ENCODE assay signal across 10 mouse cellular contexts in genomic region chr2:74667842-74668357, GRCm38 (mm10). TPM values are rescaled to one million over a fixed set of nuclear protein-coding genes. Genes with fewer than 3 reads are reported as not detected.
DNase-seq lines count a peak whose midpoint lies in the region; ATAC-seq lines count a peak whose summit lies in the region.
"Had no signal": no experiment of that assay in that cellular context is flagged by ENCODE, and none has a peak within 500 bp of the region (broad histone marks: within the 10 kb centered on the region; RNA-seq: fewer than 3 reads in every experiment).

TSS of gene Hoxd13 (plus strand) at chr2:74668310.

- 1% methylated on average over 29 of the region's 51 CpGs for WGBS in embryonic facial prominence, embryonic 13.5 days
- under 1% methylated on average over 31 of the region's 51 CpGs for WGBS in hindbrain, embryonic 15.5 days
- WGBS in midbrain, embryonic 15.5 days: 0% methylated on average over 34 of the region's 51 CpGs

- peaks cover 96% of the 10 kb centered on the region for H3K27me3 ChIP-seq in embryonic facial prominence, embryonic 13.5 days
- peaks cover 92% of the 10 kb centered on the region for H3K27me3 ChIP-seq in hindbrain, embryonic 15.5 days
- H3K27me3 ChIP-seq in midbrain, embryonic 15.5 days (replicated peaks): peaks cover 94% of the 10 kb centered on the region

- no peaks in the 10 kb centered on the region for H3K36me3 ChIP-seq in embryonic facial prominence, embryonic 13.5 days
- no peaks in the 10 kb centered on the region for H3K36me3 ChIP-seq in hindbrain, embryonic 15.5 days
- H3K36me3 ChIP-seq in midbrain, embryonic 15.5 days (replicated peaks): no peaks in the 10 kb centered on the region

- H3K27ac ChIP-seq in embryonic facial prominence, embryonic 13.5 days: no peak within 1 kb of the TSS
- no peak within 1 kb of the TSS for H3K27ac ChIP-seq in hindbrain, embryonic 15.5 days (replicated peaks)
- H3K27ac ChIP-seq in midbrain, embryonic 15.5 days: no peak within 1 kb of the TSS

- H3K4me1 ChIP-seq in embryonic facial prominence, embryonic 13.5 days: peaks cover 22% of the 10 kb centered on the region
- H3K4me1 ChIP-seq in hindbrain, embryonic 15.5 days (replicated peaks): peaks cover 12% of the 10 kb centered on the region
- H3K4me1 ChIP-seq in midbrain, embryonic 15.5 days: peaks cover 11% of the 10 kb centered on the region

- peak within 1 kb of the TSS; percentile 62 for H3K4me2 ChIP-seq in embryonic facial prominence, embryonic 13.5 days
- H3K4me2 ChIP-seq in hindbrain, embryonic 15.5 days: peak within 1 kb of the TSS; percentile 49
- H3K4me2 ChIP-seq in midbrain, embryonic 15.5 days: peak within 1 kb of the TSS; percentile 38

- intact Hi-C loops in gastrocnemius, postnatal 36 days (cut with DNase I): no loop called here

- peak within 1 kb of the TSS; percentile 37 for H3K4me3 ChIP-seq in embryonic facial prominence, embryonic 13.5 days
- H3K4me3 ChIP-seq in hindbrain, embryonic 15.5 days: peak within 1 kb of the TSS; percentile 22
- peak within 1 kb of the TSS; percentile 22 for H3K4me3 ChIP-seq in midbrain, embryonic 15.5 days

- ATAC-seq in embryonic facial prominence, embryonic 13.5 days (ENCODE audit: insufficient number of reproducible peaks, insufficient read depth, low FRiP score, low TSS enrichment, low read depth): no peak
- ATAC-seq in hindbrain, embryonic 15.5 days (ENCODE audit: low FRiP score, low read depth): no peak
- ATAC-seq in midbrain, embryonic 15.5 days (replicated peaks): 0 out of 2 replicates have a peak, but pooled peaks have one; percentile 27

- H3K9me3 ChIP-seq in embryonic facial prominence, embryonic 13.5 days: no peaks in the 10 kb centered on the region
- H3K9me3 ChIP-seq in hindbrain, embryonic 15.5 days: no peaks in the 10 kb centered on the region
- no peaks in the 10 kb centered on the region for H3K9me3 ChIP-seq in midbrain, embryonic 15.5 days

- H3K9ac ChIP-seq in embryonic facial prominence, embryonic 13.5 days: 0 out of 2 replicates have a peak within 1 kb of the TSS, but pooled peaks have one; percentile 16
- H3K9ac ChIP-seq in hindbrain, embryonic 15.5 days: no peak within 1 kb of the TSS
- H3K9ac ChIP-seq in midbrain, embryonic 15.5 days: no peak within 1 kb of the TSS

- DNase-seq in kidney, postnatal 4 days: peak; percentile 45 to 63
- no peak for DNase-seq in kidney, postnatal 36 days
- no peak for DNase-seq in adrenal gland, postnatal 4 days (ENCODE audit: low spot score in 2 of 2)
- no peak for DNase-seq in cerebellum, adult 11-12 months
- no peak for DNase-seq in gastrocnemius, postnatal 36 days

RNA-seq across cellular contexts. Expression of gene Hoxd13, which starts in this region (rescaled TPM):
- polyA plus RNA-seq in embryonic facial prominence, embryonic 13.5 days (2015; fragmentation: Nextera tagmentation; extraction: Ambion mirVana): not detected in 2 replicates
- polyA plus RNA-seq in hindbrain, embryonic 15.5 days (2015; fragmentation: Nextera tagmentation; extraction: Ambion mirVana): not detected in 2 replicates
- 0.06 TPM in 1 of 2 replicates, not detected in the other for polyA plus RNA-seq in midbrain, embryonic 15.5 days (2015; fragmentation: Nextera tagmentation; extraction: Ambion mirVana)
- not detected for total RNA-seq in adrenal gland, postnatal 4 days (2021)
- not detected for total RNA-seq in gastrocnemius, postnatal 36 days (2021)
- total RNA-seq: common myeloid progenitor, adult 5-6 weeks; left cerebral cortex, adult 18-20 months had no signal

Comparison
In these comparisons a context has a peak if more than half of its experiments do, and no peak if none do; other contexts are left out.
1. DNase-seq: peak in kidney, postnatal 4 days (2 of 2); none in kidney, postnatal 36 days (0 of 2), adrenal gland, postnatal 4 days (0 of 2), cerebellum, adult 11-12 months (single experiment) and gastrocnemius, postnatal 36 days (0 of 2).
2. Peak in ATAC-seq, H3K4me3 ChIP-seq and H3K4me2 ChIP-seq in midbrain, embryonic 15.5 days; RNA of the gene not detected or under 1 TPM.
3. Peak in every context shown above with its lines, with median percentiles within 50 percentile points of each other: H3K4me2 ChIP-seq and H3K4me3 ChIP-seq.